Mouse (Mus musculus) stomach, embryonic 14.5 days (tissue): ENCODE data around the gene Gan. TPM values are rescaled to one million over a fixed set of nuclear protein-coding genes. Genes with fewer than 3 reads are reported as not detected.

ENCODE experiments used
- ATAC-seq: fragments of 200-750 bp; cut with Nextera tagmentation; 2 replicates; pipeline ENCODE4 v1.8.0; 2017; ENCODE audit warnings: low read depth, moderate TSS enrichment; ENCODE audit not compliant: insufficient number of reproducible peaks, insufficient read depth, low FRiP score
- H3K27ac ChIP-seq: fragments of 300-500 bp; sonication (generic); 2 replicates; pipeline ENCODE4 v1.5.1; 2014; ENCODE audit warnings: mild to moderate bottlenecking, low read length, moderate library complexity, mixed read lengths
- H3K27me3 ChIP-seq: fragments of 300-500 bp; sonication (generic); 2 replicates; pipeline ENCODE4 v1.6.1; 2014; ENCODE audit warnings: low read length, control low read depth, mixed read lengths; ENCODE audit not compliant: control insufficient read depth, insufficient read depth
- H3K36me3 ChIP-seq: fragments of 300-500 bp; sonication (generic); 2 replicates; pipeline ENCODE4 v1.6.1; 2014; ENCODE audit warnings: mild to moderate bottlenecking, control low read depth, low read length, moderate library complexity, mixed read lengths; ENCODE audit not compliant: control insufficient read depth, insufficient read depth
- H3K4me1 ChIP-seq: fragments of 300-500 bp; sonication (generic); 2 replicates; pipeline ENCODE4 v1.6.1; 2014; ENCODE audit warnings: low read length, control low read depth, mixed read lengths; ENCODE audit not compliant: control insufficient read depth, insufficient read depth
- H3K4me2 ChIP-seq: fragments of 300-500 bp; sonication (generic); replicated peaks from 2 replicates; pipeline ENCODE4 v1.6.1; 2014; ENCODE audit warnings: low read depth, low read length, control low read depth
- H3K4me3 ChIP-seq: fragments of 300-500 bp; sonication (generic); 2 replicates; pipeline ENCODE4 v1.5.1; 2014; ENCODE audit warnings: low read depth, low read length, control low read depth
- H3K9ac ChIP-seq: fragments of 300-500 bp; sonication (generic); replicated peaks from 2 replicates; pipeline ENCODE4 v1.6.1; 2014; ENCODE audit warnings: low read depth, mild to moderate bottlenecking, control low read depth, low read length, moderate library complexity, mixed read lengths
- H3K9me3 ChIP-seq: fragments of 300-500 bp; sonication (generic); 2 replicates; pipeline ENCODE4 v1.6.1; 2016; ENCODE audit warnings: low read depth, low read length, control low read depth; ENCODE audit not compliant: control insufficient read depth
- WGBS: fragments of 180-500 bp; shearing (Covaris S2); extraction: QIAGEN DNeasy Blood & Tissue Kit; methylation state at CpG from one replicate; pipeline ENCODE4 v1.1.7; 2014; 5-methylcytosine and 5-hydroxymethylcytosine counted together
- polyA plus RNA-seq: library from polyadenylated mRNA; unstranded; fragments of >200 nt; fragmentation: Nextera tagmentation; extraction: Ambion mirVana; gene quantifications from 2 replicates; pipeline ENCODE4 v1.2.1, GENCODE M21; 2014

Gene Gan
- polyA plus RNA-seq, result 3.9 and 4.2 TPM in 2 replicates

DNA sequence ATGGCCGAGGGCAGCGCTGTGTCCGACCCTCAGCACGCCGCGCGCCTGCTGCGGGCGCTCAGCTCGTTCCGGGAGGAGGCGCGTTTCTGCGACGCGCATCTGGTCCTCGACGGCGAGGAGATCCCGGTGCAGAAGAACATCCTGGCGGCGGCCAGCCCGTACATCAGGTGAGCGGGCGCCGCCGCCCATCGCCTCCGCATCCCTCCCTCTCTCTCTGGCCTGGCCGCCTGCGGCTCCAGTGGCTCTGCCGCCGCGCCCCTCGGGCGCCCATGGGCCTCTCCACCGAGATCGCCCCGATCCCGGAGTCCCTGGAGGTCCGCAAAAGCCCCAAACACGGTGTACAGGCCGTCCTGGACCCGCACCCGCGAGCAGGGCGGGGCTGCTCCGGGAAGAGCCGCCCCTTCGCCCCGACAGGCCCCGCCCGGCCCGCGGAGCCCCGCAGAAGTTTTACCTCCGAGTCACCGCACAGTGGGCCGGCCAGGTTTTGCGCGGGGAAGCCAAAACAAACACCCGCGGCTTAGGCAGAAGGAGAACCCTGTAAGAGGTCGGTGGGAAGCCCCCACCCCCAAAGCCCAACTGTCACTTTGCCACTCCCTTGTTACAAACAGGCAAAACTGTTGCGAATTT, at the start of gene Gan:
Gene Gan, plus strand, starts transcription at position 1 of the 627 bp plus-strand sequence.
- H3K4me1 ChIP-seq, result peaks cover 14% of the 10 kb centered on the region; the same call in 1 of the 2 replicates
- H3K4me3 ChIP-seq, result peak within 1 kb of the TSS; percentile 96
- peak; percentile 53 for ATAC-seq
- under 1% methylated on average over 64 of the region's 65 CpGs for WGBS
- peak within 1 kb of the TSS; percentile 82 for H3K27ac ChIP-seq
- H3K9ac ChIP-seq, result peak within 1 kb of the TSS; percentile 89
- H3K36me3 ChIP-seq, result no peaks in the 10 kb centered on the region
- no peaks in the 10 kb centered on the region for H3K9me3 ChIP-seq
- H3K4me2 ChIP-seq, result peak within 1 kb of the TSS; percentile 82
- no peaks in the 10 kb centered on the region for H3K27me3 ChIP-seq

DNA sequence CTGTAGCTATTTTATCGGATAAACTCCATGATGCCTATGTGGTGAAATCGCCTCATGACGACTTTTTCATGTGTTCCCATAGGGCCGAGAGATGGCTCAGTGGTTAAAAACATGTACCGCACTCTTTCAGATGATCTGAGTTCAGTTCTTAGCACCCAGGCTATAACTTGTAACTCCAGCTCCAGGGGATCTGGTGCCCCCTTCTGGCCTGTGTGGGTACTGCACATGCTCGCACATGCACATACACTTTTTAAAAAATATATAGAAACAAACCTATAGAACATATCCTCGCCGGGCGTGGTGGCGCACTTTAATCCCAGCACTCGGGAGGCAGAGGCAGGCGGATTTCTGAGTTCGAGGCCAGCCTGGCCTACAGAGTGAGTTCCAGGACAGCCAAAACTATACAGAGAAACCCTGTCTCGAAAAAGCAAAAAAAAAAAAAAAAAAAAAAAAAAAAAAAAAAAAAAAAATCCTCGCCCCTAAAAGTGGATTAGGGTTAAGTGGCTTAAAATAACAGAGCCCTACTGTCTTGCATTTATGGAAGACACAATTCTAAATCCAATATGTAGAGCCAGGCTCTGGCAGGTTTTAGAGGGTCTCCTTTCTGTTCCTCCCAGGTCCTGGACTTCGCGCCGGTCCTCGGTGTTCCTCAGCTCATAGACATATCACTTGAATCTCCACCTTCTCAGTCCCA, 48.8 kb upstream of the Gan start:
- Histone ChIP-seq H3K9ac (no peak overlapping the region), H3K36me3 (no peaks in the 10 kb centered on the region), H3K4me2 (no peak overlapping the region), H3K4me3 (no peak overlapping the region), H3K27ac (no peak overlapping the region), H3K27me3 (no peaks in the 10 kb centered on the region), H3K4me1 (no peaks in the 10 kb centered on the region), H3K9me3 (no peaks in the 10 kb centered on the region)
- WGBS, result 90% methylated on average over 19 of the region's 19 CpGs
- ATAC-seq, result no peak

DNA sequence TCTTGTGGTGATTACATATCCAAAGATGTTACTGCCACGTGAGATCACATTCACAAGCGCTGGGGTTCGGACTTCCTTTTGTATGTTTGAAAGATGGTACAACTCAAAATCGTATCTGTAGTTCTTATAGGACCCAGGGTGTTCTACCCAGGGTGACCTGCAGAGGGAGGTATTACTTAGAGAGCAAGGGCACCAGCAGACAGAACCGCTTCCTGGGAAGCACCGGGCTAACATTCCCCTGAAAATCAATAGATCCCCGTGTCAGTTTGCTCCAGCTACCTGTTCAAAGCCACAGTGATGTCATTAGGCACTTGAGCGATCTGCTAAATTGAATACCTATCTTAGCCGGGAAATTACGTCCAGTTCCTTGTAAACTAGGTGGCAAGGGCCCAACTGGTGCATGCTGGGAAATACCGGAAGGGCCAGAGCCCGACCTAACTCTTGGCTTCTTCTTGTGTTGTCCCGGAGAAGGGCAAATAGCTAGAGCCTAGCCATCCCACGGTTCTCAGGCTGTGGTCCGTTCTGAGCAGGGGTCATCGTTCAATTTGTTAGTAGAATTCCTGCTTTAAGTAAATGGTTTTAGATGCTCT, 48.0 kb upstream of the Gan start:
- Histone ChIP-seq H3K9ac (no peak overlapping the region), H3K4me2 (no peak overlapping the region), H3K4me1 (no peaks in the 10 kb centered on the region), H3K27me3 (no peaks in the 10 kb centered on the region), H3K4me3 (no peak overlapping the region), H3K36me3 (no peaks in the 10 kb centered on the region), H3K27ac (no peak overlapping the region), H3K9me3 (no peaks in the 10 kb centered on the region)
- no peak for ATAC-seq
- WGBS, result 55% methylated on average over 16 of the region's 16 CpGs

DNA sequence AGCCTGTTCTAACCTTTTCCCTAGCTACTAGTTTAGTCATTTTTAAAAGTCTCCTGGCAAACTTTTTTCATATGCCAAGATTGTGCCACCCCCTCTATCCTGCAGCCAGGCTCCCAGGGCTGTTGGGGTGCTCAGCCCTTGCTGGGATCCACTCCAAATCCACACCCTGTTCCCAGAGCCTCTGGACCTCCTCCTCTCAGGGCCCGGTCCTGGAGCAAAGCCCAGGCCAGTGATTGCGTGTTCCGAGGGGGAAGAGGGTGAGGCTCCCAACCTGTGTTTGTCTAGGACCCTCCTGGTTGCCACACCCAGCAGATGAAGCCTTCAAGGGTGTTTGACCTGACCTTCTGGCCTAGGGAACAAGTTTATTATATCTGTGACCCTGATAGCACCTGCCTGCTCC, 46.3 kb upstream of the Gan start:
- no peak overlapping the region for H3K4me3 ChIP-seq
- peaks cover 9% of the 10 kb centered on the region; the same call in 1 of the 2 replicates for H3K4me1 ChIP-seq
- no peaks in the 10 kb centered on the region for H3K36me3 ChIP-seq
- ATAC-seq, result no peak
- H3K27me3 ChIP-seq, result no peaks in the 10 kb centered on the region
- no peak overlapping the region for H3K4me2 ChIP-seq
- H3K27ac ChIP-seq, result no peak overlapping the region
- H3K9ac ChIP-seq, result no peak overlapping the region
- WGBS, result 59% methylated on average over 3 of the region's 3 CpGs
- H3K9me3 ChIP-seq, result no peaks in the 10 kb centered on the region

DNA sequence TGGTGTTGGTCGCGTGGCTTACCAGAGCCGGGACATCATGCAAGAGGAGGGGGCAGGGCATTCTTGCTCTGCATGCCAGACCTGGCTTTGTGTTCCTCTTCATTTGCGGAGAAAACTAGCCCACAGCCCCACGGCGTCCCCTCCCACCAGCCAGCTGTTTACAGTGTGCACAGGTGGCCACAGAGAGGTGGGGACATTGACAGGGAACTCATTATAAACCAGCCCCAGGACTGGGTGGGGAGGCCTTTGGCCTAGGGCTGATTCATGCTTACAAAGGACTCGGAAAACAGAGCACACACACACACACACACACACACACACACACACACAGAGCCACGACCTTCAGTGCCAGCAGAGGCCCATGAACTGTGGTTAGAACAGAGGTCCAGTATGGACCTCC, 45.7 kb upstream of the Gan start:
- 51% methylated on average over 8 of the region's 8 CpGs for WGBS
- no peak overlapping the region for H3K27ac ChIP-seq

DNA sequence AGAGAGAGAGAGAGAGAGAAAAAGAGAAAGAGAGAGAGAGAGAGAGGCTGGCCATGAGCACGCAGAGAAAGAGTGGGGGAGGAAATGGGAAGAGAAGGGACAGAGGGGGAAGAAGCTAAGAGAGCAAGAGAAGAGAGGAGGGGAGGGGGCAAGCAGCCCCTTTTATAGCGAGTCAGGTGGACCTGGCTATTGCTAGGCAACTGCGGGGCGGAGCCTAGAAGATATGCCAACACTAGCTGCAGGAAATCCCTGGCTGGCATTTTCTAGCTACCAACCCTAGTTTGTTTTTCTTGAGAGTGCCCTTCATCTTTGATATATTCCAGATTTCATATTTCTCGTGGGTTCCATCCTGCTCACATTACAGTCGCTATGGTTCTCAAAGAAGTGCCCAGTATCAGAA, 42.8 kb upstream of the Gan start:
- Histone ChIP-seq H3K9me3 (no peaks in the 10 kb centered on the region), H3K4me3 (no peak overlapping the region), H3K9ac (no peak overlapping the region), H3K36me3 (no peaks in the 10 kb centered on the region), H3K4me1 (peaks cover 9% of the 10 kb centered on the region; the same call in 1 of the 2 replicates), H3K4me2 (no peak overlapping the region), H3K27me3 (no peaks in the 10 kb centered on the region), H3K27ac (peak overlapping the region; percentile 78; the same call in 1 of the 2 replicates)
- no peak for ATAC-seq
- 40% methylated on average over 6 of the region's 6 CpGs for WGBS

More for the DNA sequence above, 45.7 kb upstream of the Gan start:
- peak; percentile 77 for ATAC-seq
- Histone ChIP-seq H3K27me3 (no peaks in the 10 kb centered on the region), H3K4me3 (no peak overlapping the region), H3K4me1 (peaks cover 9% of the 10 kb centered on the region; the same call in 1 of the 2 replicates), H3K4me2 (no peak overlapping the region), H3K36me3 (no peaks in the 10 kb centered on the region), H3K9me3 (no peaks in the 10 kb centered on the region), H3K9ac (no peak overlapping the region)

DNA sequence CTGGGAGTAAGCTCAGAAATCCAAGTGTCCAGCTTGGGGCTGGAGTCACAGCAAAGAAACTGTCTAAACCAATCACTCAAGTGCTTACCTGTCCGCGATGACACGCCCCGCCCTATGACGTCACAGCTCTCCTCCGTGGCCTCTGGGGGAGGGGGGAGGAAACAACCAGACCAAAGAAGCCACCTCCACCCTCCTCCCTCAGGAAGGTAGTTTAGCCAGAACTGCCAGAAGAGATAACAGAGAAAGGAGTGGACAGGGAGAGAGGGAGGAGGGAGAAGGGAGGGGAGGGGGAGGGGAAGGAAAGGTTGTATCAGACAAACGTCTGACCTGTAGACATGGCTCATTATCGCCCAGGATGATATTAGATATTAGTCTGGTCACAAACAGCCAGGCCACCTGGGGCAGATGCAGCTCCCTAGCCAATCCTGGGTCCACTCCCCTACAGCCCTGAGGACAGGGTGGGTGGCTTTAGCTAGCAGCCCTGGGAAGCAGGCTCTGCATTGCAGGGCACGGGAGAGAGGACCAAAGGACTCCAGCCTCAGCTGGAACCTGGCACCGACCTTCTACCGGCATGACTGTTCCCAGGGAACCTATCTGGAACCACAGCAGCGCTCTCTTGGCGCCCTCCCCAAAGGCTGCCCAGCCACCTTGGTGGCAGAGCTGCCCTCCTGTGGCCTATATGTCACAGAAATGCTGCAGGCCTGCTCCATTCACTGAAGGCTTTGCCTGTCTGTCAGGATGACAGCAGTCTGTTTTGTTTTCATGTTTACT, 42.1 kb upstream of the Gan start:
- Histone ChIP-seq H3K27me3 (no peaks in the 10 kb centered on the region), H3K9ac (no peak overlapping the region), H3K27ac (peak overlapping the region; percentile 78), H3K4me3 (no peak overlapping the region), H3K36me3 (no peaks in the 10 kb centered on the region), H3K4me1 (peaks cover 9% of the 10 kb centered on the region; the same call in 1 of the 2 replicates), H3K4me2 (peak overlapping the region; percentile 13; the same call in 1 of the 2 replicates), H3K9me3 (no peaks in the 10 kb centered on the region)
- peak; percentile 58; the same call in 1 of the 2 replicates for ATAC-seq
- 13% methylated on average over 13 of the region's 13 CpGs for WGBS

DNA sequence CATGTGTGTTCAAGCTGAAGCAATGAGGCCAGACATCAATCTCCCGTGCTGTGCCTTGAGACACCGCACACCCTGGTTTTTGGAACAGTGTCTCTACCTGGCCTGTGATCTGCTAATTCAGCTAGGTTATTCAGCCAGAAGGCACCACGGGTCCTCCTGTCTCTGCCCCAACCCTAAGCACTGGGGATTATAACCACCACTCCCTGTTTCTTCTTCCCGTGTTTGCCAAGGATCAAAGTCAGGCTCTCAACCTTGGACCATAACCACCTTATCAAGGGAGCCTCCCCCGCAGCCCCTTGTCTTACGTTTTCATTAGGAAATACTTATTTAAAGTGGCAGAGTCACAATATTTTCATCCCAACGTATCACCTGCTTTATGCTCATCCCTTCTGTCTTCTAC, 41.4 kb upstream of the Gan start:
- no peak overlapping the region for H3K9ac ChIP-seq
- H3K4me2 ChIP-seq, result no peak overlapping the region
- peaks cover 9% of the 10 kb centered on the region; the same call in 1 of the 2 replicates for H3K4me1 ChIP-seq
- H3K27ac ChIP-seq, result peak overlapping the region; percentile 78; the same call in 1 of the 2 replicates
- H3K4me3 ChIP-seq, result no peak overlapping the region
- H3K27me3 ChIP-seq, result no peaks in the 10 kb centered on the region
- 59% methylated on average over 7 of the region's 7 CpGs for WGBS
- no peaks in the 10 kb centered on the region for H3K36me3 ChIP-seq
- no peak for ATAC-seq
- H3K9me3 ChIP-seq, result no peaks in the 10 kb centered on the region
